Mouse (Mus musculus): ENCODE results near the gene Pbrm1.
A peak's percentile ranks its signal among the peaks of the same experiment; 100 is the strongest.

Gene Pbrm1

DNA sequence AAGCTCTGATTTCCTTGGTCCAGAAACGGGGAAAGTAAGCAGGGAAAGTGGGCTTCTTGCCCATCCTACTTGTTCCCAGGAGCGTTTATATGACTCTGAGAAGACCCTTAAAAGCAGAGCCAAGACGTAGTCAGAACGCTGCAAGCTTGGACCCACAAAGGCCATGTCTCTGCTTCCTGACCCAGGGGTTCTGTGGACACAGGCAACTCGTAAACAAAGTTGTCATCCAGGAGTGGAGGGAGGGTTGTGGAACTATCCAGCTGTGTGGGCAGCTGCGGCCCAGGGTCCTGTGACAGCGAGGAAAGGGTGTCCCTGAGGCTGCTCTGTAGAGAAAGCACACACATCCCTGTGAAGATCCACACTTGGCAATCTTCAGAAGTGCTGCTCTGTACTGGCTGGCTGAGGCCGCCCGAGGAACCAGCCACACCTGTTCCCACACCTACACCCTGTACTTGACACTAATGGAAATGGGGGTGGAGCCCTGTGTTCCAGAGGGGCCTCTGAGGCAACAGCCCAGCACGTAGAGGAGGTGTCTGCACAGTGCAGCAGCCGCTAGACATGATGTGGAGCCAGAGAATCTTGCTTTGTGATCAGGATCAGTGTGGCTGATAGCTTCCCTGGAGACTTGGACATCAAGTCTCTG is 114.2 kb downstream of the Pbrm1 start:
- ATAC-seq (ENCODE audit: low TSS enrichment), result no peak

DNA sequence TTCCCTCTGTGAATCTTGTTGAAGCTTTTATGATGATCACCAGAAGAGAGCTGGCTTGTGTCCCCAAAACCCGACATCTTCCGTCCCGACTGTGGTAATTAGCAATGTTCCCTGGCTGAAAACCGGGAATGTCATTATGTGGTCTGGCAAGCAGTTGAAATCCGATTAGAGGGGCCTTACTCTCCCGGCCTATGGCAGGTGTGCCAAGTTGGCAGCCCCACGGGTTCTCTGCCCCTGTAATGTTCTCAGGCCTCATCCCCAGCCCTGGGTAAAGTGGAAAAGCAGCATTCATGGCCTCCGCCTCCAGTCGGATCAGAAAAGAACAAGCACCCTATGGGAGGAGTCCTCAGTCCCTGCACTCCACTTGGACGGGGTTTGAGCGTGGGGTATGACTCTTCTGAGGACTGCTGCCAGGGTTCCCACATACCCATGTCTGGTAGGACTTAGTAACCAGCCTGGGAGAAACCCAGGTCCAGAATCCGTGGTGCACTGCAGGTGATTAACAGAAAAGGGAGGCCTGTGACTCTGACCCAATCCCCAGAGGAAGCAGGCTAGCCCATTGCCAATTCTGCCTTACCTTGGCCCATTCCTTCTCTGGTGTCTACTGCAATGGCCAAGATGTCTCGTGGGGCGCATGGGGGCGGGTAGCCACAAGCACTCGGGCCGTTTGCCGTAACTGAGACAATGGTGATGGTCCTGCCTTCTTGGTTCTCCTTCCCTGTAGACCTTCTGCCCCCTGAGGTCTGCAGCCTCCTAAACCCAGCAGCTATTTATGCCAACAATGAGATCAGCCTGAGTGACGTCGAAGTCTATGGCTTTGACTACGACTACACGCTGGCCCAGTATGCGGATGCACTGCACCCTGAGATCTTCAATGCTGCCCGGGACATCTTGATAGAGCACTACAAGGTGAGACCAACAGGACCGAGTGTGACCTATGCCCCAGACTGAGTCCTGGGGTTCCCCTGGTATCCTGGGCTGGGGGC is 115.4 kb downstream of the Pbrm1 start:
- no peak for ATAC-seq (ENCODE audit: low TSS enrichment)

DNA sequence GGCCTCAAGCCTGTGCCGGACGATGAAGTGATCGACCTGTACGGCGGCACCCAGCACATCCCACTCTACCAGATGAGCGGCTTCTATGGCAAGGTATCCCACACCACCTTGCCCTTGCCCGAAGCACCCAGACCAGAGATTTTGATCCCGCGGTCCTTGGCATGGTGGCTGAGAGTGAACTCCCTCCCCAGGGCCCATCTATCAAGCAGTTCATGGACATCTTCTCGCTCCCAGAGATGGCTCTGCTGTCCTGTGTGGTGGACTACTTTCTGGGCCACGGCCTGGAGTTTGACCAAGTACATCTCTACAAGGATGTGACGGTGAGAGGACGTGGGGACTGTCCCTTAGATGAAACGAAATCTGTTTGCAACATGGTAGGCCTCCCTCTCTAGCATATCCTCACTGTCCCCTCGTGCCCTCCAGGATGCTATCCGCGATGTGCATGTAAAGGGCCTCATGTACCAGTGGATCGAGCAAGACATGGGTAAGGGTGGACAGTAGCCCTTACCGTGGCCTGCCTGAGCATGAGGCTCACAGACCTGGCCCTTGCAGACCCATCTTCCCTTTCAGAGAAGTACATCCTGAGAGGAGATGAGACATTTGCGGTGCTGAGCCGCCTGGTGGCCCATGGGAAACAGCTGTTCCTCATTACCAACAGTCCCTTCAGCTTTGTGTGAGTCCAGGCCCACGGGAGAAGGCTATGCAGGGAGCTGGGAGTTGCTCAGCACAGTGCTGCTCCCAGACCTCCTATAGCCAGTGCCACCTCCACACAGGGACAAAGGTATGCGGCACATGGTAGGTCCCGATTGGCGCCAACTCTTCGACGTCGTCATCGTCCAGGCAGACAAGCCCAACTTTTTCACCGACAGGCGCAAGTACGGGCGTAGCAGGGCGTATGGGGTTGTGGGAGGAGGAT is 116.8 kb downstream of the Pbrm1 start:
- no peak for ATAC-seq (ENCODE audit: low TSS enrichment)

DNA sequence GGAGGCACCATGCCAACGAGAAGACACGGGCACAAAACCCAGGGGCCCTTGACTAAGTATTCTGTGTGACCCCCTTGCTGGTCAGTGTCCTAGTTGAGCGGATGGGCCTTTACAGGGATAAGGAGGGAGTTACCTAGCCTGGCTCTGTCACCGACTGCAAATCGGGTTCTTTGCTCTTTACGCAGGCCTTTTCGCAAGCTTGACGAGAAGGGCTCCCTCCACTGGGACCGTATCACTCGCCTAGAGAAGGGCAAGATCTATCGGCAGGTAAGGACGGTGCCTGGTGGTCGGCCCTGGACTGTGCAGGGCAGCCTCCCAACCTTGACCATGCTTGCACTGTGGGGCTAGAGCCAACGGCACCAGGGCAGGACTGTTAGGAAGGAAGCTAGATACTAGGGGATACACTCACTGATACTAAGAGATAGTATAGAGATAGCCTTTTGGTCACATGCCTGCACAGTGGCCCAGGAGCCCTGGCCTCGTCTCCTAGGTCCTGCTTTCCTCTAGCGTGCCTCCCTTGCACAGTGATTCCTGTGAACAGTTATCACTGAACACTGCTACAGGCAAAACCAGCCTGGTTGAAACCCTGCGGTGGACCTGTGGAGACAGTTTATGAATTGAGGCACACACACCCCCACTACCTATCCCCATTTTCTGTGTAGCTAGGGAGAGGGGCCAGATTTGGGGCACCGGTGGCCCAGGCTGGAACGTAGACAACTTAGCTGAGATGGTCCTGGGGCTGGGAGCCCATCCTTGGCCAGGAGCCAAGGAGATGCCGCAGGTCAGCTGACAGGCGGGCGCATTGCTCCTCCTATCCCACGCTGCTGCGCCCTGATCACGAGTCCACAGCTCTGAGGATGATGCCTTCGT is 117.7 kb downstream of the Pbrm1 start:
- ATAC-seq (ENCODE audit: low TSS enrichment), result no peak

DNA sequence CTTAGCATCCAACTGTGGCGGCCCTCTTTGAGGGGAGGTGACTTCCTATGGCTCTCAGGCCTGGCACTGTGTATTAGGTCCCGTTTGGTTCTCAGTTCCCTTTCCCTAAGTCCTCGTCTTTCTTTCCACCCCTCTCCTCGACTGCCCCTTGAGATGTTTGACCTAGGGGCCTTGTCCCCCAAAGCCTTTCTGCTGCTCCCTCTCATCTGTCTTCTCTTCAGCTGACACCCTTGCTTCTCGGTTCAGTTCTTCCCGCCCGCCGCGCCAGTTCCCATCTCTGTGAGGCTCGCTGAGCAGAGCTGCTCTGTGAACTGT is 118.3 kb downstream of the Pbrm1 start:
- no peak for ATAC-seq (ENCODE audit: low TSS enrichment)

DNA sequence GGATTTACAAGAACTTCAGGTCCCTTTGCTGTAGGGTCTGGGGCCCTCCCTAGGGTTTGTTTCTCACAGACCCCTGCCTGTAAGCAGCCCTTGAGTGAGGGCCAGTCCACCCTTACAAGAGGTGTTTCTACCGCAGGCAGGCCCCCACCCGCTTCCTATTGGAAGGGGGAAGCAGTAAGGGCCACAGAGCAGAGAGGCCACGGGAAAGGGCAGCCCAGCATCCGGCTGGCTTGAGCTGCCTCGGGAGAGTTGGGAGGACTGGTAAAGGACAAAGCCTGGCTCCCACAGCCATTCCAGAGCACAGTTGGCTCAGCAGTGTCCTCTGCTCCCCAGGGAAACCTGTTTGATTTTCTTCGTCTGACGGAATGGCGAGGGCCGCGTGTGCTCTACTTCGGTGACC is 118.9 kb downstream of the Pbrm1 start:
- no peak for ATAC-seq (ENCODE audit: low TSS enrichment)

DNA sequence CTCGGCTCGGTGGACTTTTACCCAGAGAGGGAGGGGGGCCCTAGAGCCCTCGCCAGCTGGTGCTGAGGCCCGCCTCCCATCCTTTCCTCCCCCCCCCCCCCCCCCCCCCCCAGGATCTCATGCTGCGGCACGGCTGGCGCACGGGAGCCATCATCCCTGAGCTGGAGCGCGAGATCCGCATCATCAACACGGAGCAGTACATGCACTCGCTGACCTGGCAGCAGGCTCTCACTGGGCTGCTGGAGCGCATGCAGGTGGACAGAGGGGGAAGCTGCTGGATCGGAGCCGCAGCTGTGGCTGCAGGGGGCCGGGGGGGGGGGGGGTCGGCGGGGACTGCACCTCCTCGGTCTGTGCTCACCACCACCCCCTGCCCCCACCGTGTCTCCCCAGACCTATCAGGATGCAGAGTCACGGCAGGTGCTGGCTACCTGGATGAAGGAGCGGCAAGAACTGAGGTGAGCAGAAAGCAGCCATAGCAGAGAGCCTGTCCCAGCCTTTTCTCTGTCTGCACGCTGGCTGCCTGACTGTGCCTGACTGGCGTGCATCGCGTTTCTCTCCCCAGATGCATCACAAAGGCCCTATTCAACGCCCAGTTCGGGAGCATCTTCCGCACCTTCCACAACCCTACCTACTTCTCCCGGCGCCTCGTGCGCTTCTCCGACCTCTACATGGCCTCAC is 119.4 kb downstream of the Pbrm1 start:
- ATAC-seq (ENCODE audit: low TSS enrichment), result no peak

DNA sequence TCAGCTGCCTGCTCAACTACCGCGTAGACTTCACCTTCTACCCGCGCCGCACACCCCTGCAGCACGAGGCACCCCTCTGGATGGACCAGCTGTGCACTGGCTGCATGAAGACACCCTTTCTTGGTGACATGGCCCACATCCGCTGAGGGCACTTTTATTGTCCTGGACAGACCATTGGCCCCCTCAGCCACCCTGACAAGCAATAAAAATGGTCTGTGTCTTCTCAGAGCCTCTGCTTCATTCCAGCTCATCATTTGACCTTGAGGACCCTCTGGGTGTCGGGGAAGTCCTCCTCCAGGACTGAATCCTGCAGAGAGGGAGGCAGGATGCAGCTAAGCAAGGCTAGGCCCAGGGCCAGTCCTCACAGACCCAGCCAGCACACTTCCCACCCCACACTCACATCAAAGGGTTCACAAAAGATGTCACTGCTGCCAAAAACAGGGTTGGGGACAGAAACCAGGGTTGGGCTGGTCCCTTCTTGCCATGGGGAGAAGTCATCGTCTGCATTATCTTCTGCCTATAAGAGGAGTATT is 120.0 kb downstream of the Pbrm1 start:
- ATAC-seq (ENCODE audit: low TSS enrichment), result no peak

DNA sequence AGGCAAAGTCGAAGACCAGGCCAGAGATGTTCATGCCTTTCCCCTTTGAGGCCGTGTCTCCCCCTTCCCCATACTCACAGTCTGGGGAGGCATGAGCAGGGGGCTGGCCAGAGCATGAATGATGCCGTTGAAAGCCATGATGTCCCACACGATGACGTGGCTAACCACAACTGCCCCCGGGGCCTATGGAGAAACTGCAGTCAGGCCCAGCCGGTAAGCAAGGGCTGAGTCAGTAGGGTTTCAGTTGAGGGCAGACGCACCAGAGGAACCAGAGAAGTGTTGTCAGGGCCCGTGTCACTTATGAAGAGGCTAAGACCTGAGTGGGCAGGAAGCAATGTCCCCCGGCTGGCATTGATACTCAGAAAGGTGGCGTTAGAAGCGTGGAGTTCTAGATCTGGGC is 120.7 kb downstream of the Pbrm1 start:
- no peak for ATAC-seq (ENCODE audit: low TSS enrichment)

DNA sequence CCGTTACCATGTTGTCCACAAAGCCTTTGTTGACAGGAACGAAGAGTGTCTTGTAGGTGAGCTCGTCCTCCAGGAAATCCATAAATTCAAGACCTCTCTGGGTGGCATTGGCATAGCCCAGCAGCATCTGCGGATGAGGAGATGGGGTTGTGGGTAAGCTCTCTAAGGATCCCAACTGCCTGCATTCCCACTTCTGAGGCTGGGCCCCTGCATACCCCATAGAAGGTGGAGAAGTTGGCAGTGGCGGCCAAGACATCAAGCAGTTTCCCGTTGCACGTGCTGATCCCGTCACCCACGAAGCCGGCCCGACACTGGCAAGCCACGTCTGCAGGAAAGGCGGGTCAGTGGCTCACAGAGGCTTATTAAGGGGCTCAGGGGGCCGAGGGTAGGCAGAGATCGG is 121.2 kb downstream of the Pbrm1 start:
- no peak for ATAC-seq (ENCODE audit: low TSS enrichment)

DNA sequence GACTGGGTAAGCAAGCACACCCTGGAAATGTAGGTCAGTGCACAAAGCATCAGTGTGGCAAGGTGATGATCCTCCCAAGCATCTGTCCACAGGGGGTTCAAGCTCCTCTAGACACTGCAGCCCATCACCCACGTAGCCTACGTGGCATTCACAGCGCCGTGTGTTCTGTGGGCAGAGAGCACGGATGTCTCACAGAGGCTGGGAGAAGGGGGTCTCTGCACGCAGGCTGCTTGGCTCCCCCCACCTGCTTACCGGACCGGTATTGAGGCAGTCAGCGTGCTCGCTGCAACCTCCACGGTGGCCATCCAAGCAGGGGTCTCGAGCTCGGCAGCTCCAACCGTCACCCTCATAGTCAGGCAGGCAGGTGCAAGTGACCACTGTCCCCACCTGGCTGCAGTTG is 122.1 kb downstream of the Pbrm1 start:
- ATAC-seq (ENCODE audit: low TSS enrichment), result no peak

DNA sequence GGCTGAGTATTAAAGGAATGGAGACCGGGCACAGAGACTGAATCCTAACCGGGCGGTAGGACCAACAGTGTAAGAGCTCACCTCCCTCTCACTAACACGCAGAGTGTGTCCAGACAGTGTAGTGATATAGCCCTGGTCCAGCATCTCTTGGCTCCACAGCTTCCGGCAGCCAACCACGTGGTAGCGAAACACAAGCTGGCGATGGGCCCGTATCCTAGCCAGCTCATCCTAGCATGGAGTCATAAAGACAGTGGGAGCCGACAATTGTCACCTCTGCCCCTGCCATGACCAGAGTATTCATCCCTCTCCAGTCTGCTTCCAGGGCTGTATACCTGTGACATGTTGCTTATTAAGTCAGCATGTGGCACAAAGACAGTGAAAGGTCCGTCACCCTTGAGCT is 126.8 kb downstream of the Pbrm1 start:
- ATAC-seq (ENCODE audit: low TSS enrichment), result no peak

DNA sequence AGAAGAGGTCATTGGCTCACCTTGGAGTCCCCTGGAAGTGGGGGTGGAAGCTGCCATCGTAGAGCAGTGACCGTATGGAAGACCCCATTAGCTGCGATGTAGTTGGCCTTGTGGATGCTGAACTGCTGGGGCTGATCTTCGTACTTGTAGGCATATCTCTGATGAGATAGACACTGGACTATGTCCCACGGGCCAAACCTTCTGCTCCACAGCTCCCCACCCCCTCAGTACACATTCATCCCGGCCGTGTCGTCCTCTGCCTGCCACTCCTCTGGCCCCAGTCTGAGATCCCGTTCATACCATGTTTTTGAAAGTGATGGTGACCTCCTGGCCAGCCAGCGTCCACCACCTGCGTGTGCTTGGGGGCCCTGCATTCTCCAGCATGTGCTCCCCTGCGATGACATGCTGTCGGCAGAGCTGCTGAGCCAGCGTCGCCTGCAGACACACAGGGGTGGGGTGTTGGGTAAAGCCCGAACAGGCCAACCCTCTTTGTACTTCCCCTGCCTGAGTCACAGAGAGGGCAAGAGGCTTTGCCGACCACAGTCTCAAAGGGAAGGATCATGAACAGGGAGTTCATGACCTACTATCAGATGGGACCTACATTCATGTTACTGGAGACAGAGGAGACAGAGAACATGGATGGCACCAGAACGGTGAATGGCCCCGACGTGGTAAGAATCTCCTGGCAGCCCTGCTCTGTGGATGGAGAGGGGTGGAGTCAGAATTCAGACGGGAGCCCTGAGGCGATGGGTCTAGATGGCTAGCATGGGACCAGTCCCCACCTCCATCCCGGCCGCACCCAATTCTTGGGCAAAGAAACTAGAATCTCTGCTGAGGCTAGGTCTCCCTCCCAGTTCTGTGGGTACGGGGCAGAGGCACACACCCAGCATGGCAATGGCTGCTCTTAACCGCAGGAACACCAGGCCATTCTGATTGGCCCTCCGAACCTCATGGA is 141.5 kb downstream of the Pbrm1 start:
- ATAC-seq (ENCODE audit: low TSS enrichment), result no peak

DNA sequence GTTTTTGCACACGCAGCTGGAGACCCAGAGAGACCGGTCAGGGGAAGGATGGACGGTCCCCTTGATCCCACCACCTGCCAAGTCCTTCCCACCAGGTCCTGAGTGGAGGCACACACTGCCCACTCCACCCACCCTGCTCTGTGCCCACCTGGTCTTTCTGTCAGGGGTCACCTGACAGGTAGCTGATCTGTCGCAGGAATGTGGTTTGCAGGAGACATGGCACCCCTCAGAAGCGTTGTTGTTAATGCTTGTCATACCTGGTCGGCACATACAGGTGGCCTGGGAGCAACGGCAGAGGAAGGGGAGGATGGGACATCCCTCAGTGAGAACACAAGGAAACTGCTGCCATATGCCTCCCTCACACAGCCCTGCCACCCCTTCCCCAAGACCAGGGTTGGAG is 142.3 kb downstream of the Pbrm1 start:
- no peak for ATAC-seq (ENCODE audit: low TSS enrichment)

DNA sequence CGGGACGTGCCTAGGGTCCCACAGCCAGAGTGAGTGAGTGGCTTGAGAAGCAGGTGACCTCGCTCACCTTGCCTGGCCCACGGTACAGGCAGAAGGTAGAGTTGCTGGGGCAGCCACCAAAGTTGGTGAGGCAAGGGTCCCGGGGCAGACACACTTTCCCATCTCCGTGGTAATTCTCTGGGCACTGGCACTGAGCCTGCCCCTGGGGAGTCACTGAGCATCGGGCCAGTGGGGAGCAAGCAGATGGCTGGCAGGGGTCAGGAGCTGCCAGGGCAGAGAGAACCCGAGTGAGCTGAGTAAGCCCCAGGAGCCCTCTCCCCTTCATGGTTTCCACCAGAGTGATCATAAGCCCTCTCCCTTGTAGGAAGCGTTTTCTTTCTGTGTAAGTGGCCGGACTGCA is 142.7 kb downstream of the Pbrm1 start:
- no peak for ATAC-seq (ENCODE audit: low TSS enrichment)

DNA sequence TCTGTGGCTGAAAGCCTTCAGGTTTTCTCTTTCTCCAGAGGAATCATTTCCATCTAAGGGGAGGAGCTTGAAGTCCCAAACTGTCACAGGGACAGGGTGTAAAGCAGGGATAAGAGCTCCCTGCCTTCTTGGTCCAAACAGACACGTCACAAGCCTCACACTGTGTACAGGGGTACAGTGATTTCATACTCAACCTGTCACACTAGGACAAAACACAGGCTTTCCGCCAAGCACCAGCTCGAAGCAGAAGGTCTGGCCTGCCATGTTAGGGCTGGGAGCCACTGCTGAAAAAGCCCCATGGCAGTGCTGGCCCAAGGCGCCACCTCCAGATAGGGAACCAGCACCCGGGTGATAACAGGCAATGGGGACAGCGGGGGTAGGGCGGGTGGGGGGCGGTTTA is 145.1 kb downstream of the Pbrm1 start:
- ATAC-seq (ENCODE audit: low TSS enrichment), result no peak

DNA sequence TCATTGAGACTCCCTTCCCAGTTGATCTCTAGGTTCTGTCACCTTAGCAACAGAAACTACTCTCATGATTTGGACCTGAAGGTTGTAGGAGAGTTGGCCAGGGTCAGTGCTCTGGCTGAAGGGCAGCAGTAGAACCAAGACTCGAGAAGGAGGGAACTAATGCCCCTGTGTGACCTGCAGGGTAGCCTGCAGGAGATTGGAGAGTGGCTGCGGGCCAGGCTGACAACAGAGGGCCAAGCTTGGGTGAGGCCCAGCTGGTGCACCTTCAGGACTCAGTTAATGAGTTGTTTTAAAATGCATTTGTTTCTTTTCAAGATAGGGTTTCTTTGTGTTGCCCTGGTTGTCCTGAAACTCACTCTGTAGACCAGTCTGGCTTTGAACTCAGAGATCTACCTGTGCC is 146.1 kb downstream of the Pbrm1 start:
- no peak for ATAC-seq (ENCODE audit: low TSS enrichment)

DNA sequence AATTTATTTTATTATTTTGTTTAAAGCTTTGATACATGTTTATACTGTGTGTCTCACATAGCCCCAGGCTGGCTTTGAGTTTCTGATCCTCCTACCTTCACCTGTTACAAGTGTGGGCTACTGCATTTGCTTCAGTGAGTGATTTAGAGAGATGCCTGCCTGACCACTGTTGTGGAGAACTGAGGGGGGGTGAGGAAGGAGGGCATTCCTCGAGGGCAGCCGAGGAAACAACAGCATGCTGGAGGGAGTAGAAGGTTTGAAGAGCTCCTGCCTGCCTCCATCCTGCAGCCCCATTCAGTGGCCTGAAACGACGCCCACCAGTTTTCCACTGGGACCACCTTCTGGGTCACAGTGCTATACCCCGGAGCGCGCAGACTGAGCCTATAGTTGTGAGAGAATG is 146.5 kb downstream of the Pbrm1 start:
- no peak for ATAC-seq (ENCODE audit: low TSS enrichment)

DNA sequence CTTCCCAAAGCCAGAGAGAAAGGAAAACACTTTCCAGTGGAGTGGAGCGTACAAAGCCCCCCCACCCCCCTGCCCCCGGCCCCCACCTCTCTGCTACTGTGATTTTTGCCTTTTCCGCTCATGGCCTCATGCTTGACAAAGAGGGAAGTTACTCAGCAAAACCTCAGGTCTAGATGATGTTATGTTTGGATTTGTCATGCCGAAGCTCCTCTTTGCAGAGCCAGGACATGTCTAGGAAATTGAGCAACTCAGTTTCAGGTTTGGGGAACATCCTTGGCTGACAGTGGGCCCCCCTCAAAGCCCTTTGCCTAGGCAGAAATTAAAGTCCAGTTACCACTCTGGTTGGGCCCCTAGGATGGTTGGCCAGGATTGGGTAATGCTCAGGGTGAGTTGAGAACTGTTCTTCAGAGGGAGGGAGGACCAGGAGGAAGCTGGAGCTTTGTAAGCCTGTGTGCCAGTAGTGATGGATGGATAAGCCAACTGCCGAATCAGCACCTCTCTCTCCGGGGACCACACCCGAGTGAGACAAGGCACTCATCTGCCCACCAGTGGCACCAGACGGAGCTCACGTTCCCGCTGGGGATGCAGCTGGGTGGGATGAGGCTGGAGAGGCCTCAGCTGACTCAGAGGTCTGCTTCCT is 147.2 kb downstream of the Pbrm1 start:
- peak; percentile 68 for ATAC-seq (ENCODE audit: low TSS enrichment)

Data from frontal cortex, adult (tissue).